Mouse (Mus musculus) urinary bladder, adult 18-20 months (tissue): ENCODE data around the gene Zfp781.
A peak's percentile ranks its signal among the peaks of the same experiment; 100 is the strongest.
"Not testable (repeated sequence)": the region's sequence is repeated elsewhere in the genome, so short reads cannot be mapped to it uniquely, and the experiment has no call there.

Experiments used
- DNase-seq, 2 experiments: peaks; one replicate each; pipeline ENCODE4 v3.0.0; 2022; ENCODE audit warnings: low spot score in 2 of 2, mixed read lengths in 2 of 2

Gene Zfp781

GRCm38 (mm10) chr10:81929842-81930743 is at the start of gene Zfp781:
Gene Zfp781, minus strand, starts transcription at chr10:81930480.
- not testable (repeated sequence) for DNase-seq

GRCm38 (mm10) chr10:81978365-81979003 is 48.2 kb upstream of the Zfp781 start:
- peak in 1 of 2 experiments; percentile 53 for DNase-seq

GRCm38 (mm10) chr10:81930744-81931118 is 451 bp upstream of the Zfp781 start:
- DNase-seq, result not testable (repeated sequence)

- peak in 1 of 2 experiments; percentile 4 for DNase-seq
These were observed 66.6 kb downstream of the Zfp781 start, which contains the start of gene Gm32687 for GRCm38 (mm10) chr10:81863409-81864407. Gene Gm32687, plus strand, starts transcription at chr10:81863934.
